In the genomic region with DNA sequence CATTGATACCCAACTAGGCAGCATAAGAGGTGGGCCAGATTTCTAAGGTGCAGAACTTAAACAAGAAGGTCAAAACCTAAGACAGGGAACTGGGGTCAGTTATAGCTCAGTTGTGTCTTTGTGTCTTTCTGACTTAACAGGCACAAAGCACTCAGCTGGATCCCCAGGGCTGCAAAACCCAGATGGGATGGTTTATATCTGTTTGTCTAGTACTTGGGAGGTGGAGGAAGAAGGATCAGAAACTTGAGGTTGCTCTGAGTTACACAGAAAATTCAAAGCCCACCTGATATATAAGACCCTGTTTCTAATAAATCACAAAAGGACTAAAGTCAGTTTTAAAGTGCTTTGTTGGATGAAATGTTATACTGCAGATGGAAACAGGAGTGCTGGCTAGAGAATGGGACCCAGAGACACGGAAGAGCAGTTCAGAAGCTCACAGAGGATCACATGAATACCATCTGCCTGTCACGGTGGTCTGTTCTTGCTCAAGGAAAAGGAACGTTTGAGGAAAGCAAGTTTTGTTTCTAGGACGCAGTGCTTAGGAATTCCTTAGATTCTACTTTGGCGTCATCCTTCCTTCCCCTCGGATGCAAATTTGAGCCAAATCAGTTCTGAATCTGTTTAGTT, we compare ENCODE assay signal across 23 mouse cellular contexts. TPM values are rescaled to one million over a fixed set of nuclear protein-coding genes. Genes with fewer than 3 reads are reported as not detected.
DNase-seq lines count a peak whose midpoint lies in the region; ATAC-seq and TF ChIP-seq lines count a peak whose summit lies in the region.
"Had no signal": no experiment of that assay in that cellular context is flagged by ENCODE, and none has a peak within 500 bp of the region (broad histone marks: within the 10 kb centered on the region; RNA-seq: fewer than 3 reads in every experiment).

No protein-coding gene starts in this region.

- H3K36me3 ChIP-seq in embryonic facial prominence, embryonic 14.5 days (ENCODE audit: control insufficient read depth, insufficient read depth, low read length) = no peaks in the 10 kb centered on the region
- H3K36me3 ChIP-seq in embryonic facial prominence, embryonic 10.5 days (replicated peaks) = no peaks in the 10 kb centered on the region
- no peaks in the 10 kb centered on the region for H3K36me3 ChIP-seq in kidney, embryonic 14.5 days (ENCODE audit: control insufficient read depth, insufficient read depth, low read length)
- H3K36me3 ChIP-seq in kidney, postnatal 0 days (ENCODE audit: insufficient read depth, low read length) = no peaks in the 10 kb centered on the region
- H3K36me3 ChIP-seq: embryonic facial prominence, embryonic 13.5 days; forebrain, embryonic 10.5 days; hindbrain, embryonic 10.5 days; hindbrain, embryonic 13.5 days had no signal

- H3K9me3 ChIP-seq in embryonic facial prominence, embryonic 14.5 days (ENCODE audit: control insufficient read depth, low read length) = no peaks in the 10 kb centered on the region
- no peaks in the 10 kb centered on the region for H3K9me3 ChIP-seq in embryonic facial prominence, embryonic 10.5 days
- no peaks in the 10 kb centered on the region for H3K9me3 ChIP-seq in kidney, embryonic 14.5 days (ENCODE audit: control insufficient read depth, low read length)
- no peaks in the 10 kb centered on the region for H3K9me3 ChIP-seq in kidney, postnatal 0 days (replicated peaks; ENCODE audit: low read length)
- H3K9me3 ChIP-seq: embryonic facial prominence, embryonic 13.5 days; forebrain, embryonic 10.5 days; forebrain, embryonic 13.5 days; hindbrain, embryonic 10.5 days; hindbrain, embryonic 13.5 days had no signal

- no peak for TF ChIP-seq CTCF in kidney, postnatal 0 days (IDR thresholded peaks at IDR 0.05; ENCODE audit: low read depth)

- no peaks in the 10 kb centered on the region for H3K27me3 ChIP-seq in embryonic facial prominence, embryonic 14.5 days (replicated peaks; ENCODE audit: control insufficient read depth, insufficient read depth, low read length)
- H3K27me3 ChIP-seq in embryonic facial prominence, embryonic 10.5 days (replicated peaks; ENCODE audit: low read depth, poor library complexity, severe bottlenecking) = no peaks in the 10 kb centered on the region
- no peaks in the 10 kb centered on the region for H3K27me3 ChIP-seq in kidney, embryonic 14.5 days (ENCODE audit: control insufficient read depth, insufficient read depth, low read length)
- no peaks in the 10 kb centered on the region for H3K27me3 ChIP-seq in kidney, postnatal 0 days (ENCODE audit: insufficient read depth, low read length)
- H3K27me3 ChIP-seq: embryonic facial prominence, embryonic 13.5 days; forebrain, embryonic 13.5 days; hindbrain, embryonic 13.5 days had no signal

- no peak for ATAC-seq in embryonic facial prominence, embryonic 14.5 days (ENCODE audit: low read depth)
- ATAC-seq in kidney, embryonic 14.5 days (ENCODE audit: low FRiP score, low TSS enrichment) = peak; percentile 81; the same call in 1 of the 2 replicates
- no peak for ATAC-seq in kidney, postnatal 0 days (replicated peaks; ENCODE audit: low FRiP score, low read depth)
- ATAC-seq: activated CD4-positive, CD25-positive, alpha-beta regulatory T cell, adult 4 months; forebrain, embryonic 13.5 days; forebrain, embryonic 16.5 days; hindbrain, embryonic 16.5 days had no signal

- no peaks in the 10 kb centered on the region for H3K4me1 ChIP-seq in embryonic facial prominence, embryonic 14.5 days (ENCODE audit: control insufficient read depth, insufficient read depth, low read length)
- H3K4me1 ChIP-seq in embryonic facial prominence, embryonic 10.5 days = no peaks in the 10 kb centered on the region
- H3K4me1 ChIP-seq in kidney, embryonic 14.5 days (ENCODE audit: control insufficient read depth, insufficient read depth, low read length) = no peaks in the 10 kb centered on the region
- H3K4me1 ChIP-seq in kidney, postnatal 0 days (replicated peaks; ENCODE audit: insufficient read depth, low read length) = no peaks in the 10 kb centered on the region
- H3K4me1 ChIP-seq: embryonic facial prominence, embryonic 13.5 days; forebrain, embryonic 10.5 days; forebrain, embryonic 13.5 days; hindbrain, embryonic 10.5 days; hindbrain, embryonic 13.5 days had no signal

- WGBS in embryonic facial prominence, embryonic 14.5 days = 48% methylated on average over 6 of the region's 6 CpGs
- WGBS in embryonic facial prominence, embryonic 10.5 days = 76% methylated on average over 6 of the region's 6 CpGs
- WGBS in kidney, embryonic 14.5 days = 55% methylated on average over 6 of the region's 6 CpGs
- 43% methylated on average over 6 of the region's 6 CpGs for WGBS in kidney, postnatal 0 days

- H3K27ac ChIP-seq in embryonic facial prominence, embryonic 14.5 days (replicated peaks; ENCODE audit: low read depth, low read length) = no peak overlapping the region
- no peak overlapping the region for H3K27ac ChIP-seq in embryonic facial prominence, embryonic 10.5 days (replicated peaks)
- no peak overlapping the region for H3K27ac ChIP-seq in kidney, embryonic 14.5 days (ENCODE audit: low read depth, low read length)
- H3K27ac ChIP-seq in kidney, postnatal 0 days = no peak overlapping the region
- H3K27ac ChIP-seq: embryonic facial prominence, embryonic 13.5 days; forebrain, embryonic 10.5 days; forebrain, embryonic 13.5 days; hindbrain, embryonic 10.5 days; hindbrain, embryonic 13.5 days had no signal

- no peak overlapping the region for H3K4me3 ChIP-seq in embryonic facial prominence, embryonic 14.5 days (ENCODE audit: low read depth, low read length)
- no peak overlapping the region for H3K4me3 ChIP-seq in embryonic facial prominence, embryonic 10.5 days
- no peak overlapping the region for H3K4me3 ChIP-seq in kidney, embryonic 14.5 days (ENCODE audit: low read length)
- no peak overlapping the region for H3K4me3 ChIP-seq in kidney, postnatal 0 days (replicated peaks; ENCODE audit: low read depth, low read length)
- H3K4me3 ChIP-seq: embryonic facial prominence, embryonic 13.5 days; forebrain, embryonic 10.5 days; forebrain, embryonic 13.5 days; hindbrain, embryonic 10.5 days; hindbrain, embryonic 13.5 days had no signal

- DNase-seq in embryonic facial prominence, embryonic 14.5 days (ENCODE audit: low spot score) = peak; percentile 68
- no peak for DNase-seq in embryonic facial prominence, embryonic 10.5 days (ENCODE audit: low spot score)
- no peak for DNase-seq in kidney, postnatal 25 days
- peak; percentile 56 for DNase-seq in kidney, postnatal 0 days (ENCODE audit: low spot score)
- DNase-seq in kidney, postnatal 10 days = no peak
- no peak for DNase-seq in cerebellum, adult 11-12 months
- DNase-seq: adrenal gland, postnatal 10 days; adrenal gland, postnatal 36 days; cerebellum, adult 2 months; cerebellum, adult 9-11 months; cerebellum, postnatal 25 days; gastrocnemius, postnatal 10 days; gastrocnemius, postnatal 36 days had no signal

- no peak overlapping the region for H3K9ac ChIP-seq in embryonic facial prominence, embryonic 14.5 days (ENCODE audit: low read depth, low read length)
- H3K9ac ChIP-seq in kidney, embryonic 14.5 days (ENCODE audit: low read depth, low read length) = no peak overlapping the region
- H3K9ac ChIP-seq in kidney, postnatal 0 days (ENCODE audit: low read depth, low read length) = no peak overlapping the region
- H3K9ac ChIP-seq: embryonic facial prominence, embryonic 13.5 days; forebrain, embryonic 13.5 days; hindbrain, embryonic 13.5 days had no signal

- no peak overlapping the region for H3K4me2 ChIP-seq in embryonic facial prominence, embryonic 14.5 days (ENCODE audit: low read depth, low read length)
- H3K4me2 ChIP-seq in kidney, embryonic 14.5 days (replicated peaks; ENCODE audit: low read depth, low read length) = no peak overlapping the region
- no peak overlapping the region for H3K4me2 ChIP-seq in kidney, postnatal 0 days (ENCODE audit: low read length)
- H3K4me2 ChIP-seq: embryonic facial prominence, embryonic 13.5 days; forebrain, embryonic 13.5 days; heart, embryonic 11.5 days; hindbrain, embryonic 13.5 days had no signal

RNA-seq across cellular contexts. Expression of a gene that starts 16.2 kb away (rescaled TPM):
- 4.8 and 5.0 TPM in 2 replicates for polyA plus RNA-seq in embryonic facial prominence, embryonic 14.5 days (2014; fragmentation: Nextera tagmentation; extraction: Ambion mirVana)
- polyA plus RNA-seq in embryonic facial prominence, embryonic 10.5 days (2016; fragmentation: Nextera tagmentation; extraction: Ambion mirVana) = 1.3 and 2.0 TPM in 2 replicates
- polyA plus RNA-seq in kidney, embryonic 14.5 days (2014; fragmentation: Nextera tagmentation; extraction: Ambion mirVana) = 10.5 and 13.8 TPM in 2 replicates
- 9.9 and 10.3 TPM in 2 replicates for polyA plus RNA-seq in kidney, postnatal 0 days (2015; fragmentation: Nextera tagmentation; extraction: Ambion mirVana)

Comparison
In these comparisons a context has a peak if more than half of its experiments do, and no peak if none do; other contexts are left out.
1. DNase-seq: peak in embryonic facial prominence, embryonic 14.5 days (single experiment) and kidney, postnatal 0 days (single experiment); none in embryonic facial prominence, embryonic 10.5 days (single experiment), kidney, postnatal 25 days (0 of 2), kidney, postnatal 10 days (single experiment) and cerebellum, adult 11-12 months (single experiment).